Mouse (Mus musculus) R1 (cell line): Measurements from ENCODE around the gene Zfp598.
A peak's percentile ranks its signal among the peaks of the same experiment; 100 is the strongest.
"Not testable (repeated sequence)": the region's sequence is repeated elsewhere in the genome, so short reads cannot be mapped to it uniquely, and the experiment has no call there.

ENCODE experiments used
- DNase-seq: peaks from one replicate; pipeline ENCODE4 v3.0.0-alpha.2; 2018; ENCODE audit warnings: low read depth, low spot score

The Zfp598 gene

DNA sequence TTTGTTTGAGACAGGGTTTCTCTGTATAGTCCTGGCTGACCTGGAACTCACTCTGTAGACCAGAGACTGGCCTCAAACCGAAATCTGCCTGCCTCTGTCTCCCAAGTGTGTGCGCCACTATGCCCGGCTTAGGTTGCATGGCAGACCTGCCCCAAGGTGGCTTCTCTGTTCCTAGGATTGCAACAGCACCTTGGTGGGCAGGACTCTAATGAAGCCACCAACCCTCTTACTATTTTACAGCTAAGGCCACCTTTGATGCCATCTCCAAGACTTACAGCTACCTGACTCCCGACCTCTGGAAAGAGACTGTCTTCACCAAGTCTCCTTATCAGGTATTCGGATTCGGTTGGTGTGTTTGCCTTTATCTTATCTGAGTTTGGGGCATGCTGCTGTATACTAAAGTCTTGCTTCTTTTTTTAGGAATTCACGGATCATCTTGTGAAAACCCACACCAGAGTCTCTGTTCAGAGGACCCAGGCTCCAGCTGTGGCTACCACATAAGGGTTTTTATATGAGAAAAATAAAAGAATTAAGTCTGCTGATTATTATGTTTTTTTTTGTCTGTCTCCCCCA is 52.0 kb downstream of the Zfp598 start:
- not testable (repeated sequence) for DNase-seq

DNA sequence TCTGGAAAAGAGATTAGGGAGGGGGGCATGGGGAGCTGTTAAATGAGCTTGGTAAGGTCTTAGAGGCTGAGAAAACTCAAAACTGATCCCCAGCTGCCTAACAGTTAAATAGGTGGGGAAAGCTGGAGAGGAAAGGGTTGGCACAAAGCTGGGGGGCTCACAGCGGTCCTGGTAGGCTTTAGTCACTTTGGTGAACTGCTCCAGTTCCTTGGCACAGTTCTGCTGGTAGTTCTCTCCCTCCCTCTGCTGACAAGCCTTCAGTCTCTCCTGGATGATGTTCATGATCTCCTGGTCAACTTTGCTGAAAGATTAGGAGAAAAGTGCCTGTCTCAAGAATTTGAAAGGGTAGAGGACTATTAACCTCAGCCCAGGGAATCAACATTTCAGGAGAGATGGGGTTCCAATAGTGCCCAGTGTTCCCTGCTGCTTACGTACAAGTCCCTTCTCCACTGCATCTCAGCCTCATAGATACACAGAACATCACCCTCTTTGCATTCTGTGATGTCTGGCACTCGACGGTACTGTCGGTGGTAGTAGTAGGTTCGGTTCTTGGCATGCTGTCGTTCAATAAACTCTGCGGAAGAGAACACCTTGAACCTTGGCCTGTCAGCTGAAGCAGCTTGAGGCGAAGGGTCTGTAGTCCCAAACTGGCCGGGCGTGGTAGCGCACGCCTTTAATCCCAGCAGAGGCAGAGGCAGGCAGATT is 52.9 kb downstream of the Zfp598 start:
- DNase-seq, result peak; percentile 54

DNA sequence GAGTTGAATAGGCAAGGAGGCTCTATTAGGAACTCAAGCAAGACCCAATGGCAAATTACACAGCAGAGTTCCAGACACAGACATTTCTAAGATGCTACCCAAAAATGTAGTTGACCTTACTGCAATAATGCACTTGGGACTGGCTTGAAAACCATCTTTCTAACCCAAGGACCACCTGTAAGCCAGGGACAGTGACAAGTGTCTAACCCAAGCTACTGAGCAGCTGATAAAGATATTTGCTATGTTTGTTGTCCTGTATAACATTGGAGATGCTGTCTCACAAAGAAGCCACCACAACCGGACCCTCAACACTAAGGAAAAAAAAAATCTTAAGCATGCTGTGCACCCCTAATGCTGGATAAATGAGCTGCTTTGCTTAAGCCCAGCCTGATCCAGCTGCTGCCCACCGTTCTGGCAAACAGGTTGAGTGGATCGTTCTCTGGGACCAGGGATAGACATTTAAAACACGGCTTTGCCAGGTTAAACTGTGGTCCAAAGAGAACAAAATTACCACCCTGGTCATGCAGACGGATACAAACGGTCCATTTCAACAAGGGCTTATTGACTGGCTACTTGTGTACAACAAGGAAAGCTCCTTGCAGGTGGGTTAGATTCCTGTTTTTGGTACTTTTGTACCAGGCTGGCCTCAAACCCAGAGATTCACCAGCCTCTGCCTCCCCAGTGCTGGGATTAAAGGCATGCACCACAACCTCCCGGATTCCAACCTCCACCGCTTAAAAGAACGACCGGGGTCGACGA is 53.8 kb downstream of the Zfp598 start:
- DNase-seq, result peak; percentile 50

DNA sequence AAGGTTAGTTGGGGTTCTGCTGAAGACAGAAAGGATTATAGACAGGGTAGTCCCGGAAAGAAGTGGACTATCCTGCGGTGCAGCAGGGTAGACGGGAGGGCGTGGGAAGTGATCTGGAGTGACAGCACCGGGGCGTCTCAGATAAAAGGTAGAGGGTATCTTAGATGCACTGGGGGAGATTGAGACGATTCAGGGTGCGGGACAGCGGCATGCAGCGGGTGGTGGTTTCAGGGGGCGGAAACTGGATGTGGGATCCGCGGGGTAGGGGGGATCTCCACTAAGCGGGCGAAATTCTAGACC is 54.3 kb downstream of the Zfp598 start:
- no peak for DNase-seq

DNA sequence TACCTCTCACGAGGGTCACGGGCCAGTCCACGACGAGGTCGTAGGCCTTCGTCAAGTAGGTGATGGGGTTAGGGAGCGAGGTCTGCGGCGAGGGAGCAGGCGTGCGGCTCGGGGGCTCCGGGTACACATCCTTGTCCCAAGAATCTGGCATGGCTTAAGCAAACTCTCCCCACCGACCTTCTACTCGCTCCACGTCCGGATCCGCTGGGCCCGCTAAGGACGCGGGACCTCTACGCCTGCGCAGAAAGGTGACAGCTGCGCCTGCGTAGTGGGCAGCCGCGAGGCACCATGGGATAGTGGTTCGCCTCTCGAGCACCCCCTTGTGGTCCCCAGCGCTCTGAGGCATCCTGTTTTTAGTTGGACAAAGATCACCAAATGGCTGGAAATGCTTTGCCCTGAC is 54.7 kb downstream of the Zfp598 start, which contains the start of gene Ndufb10:
Gene Ndufb10, minus strand, starts transcription at position 295 of the 400 bp plus-strand sequence.
- DNase-seq, result peak; percentile 94

DNA sequence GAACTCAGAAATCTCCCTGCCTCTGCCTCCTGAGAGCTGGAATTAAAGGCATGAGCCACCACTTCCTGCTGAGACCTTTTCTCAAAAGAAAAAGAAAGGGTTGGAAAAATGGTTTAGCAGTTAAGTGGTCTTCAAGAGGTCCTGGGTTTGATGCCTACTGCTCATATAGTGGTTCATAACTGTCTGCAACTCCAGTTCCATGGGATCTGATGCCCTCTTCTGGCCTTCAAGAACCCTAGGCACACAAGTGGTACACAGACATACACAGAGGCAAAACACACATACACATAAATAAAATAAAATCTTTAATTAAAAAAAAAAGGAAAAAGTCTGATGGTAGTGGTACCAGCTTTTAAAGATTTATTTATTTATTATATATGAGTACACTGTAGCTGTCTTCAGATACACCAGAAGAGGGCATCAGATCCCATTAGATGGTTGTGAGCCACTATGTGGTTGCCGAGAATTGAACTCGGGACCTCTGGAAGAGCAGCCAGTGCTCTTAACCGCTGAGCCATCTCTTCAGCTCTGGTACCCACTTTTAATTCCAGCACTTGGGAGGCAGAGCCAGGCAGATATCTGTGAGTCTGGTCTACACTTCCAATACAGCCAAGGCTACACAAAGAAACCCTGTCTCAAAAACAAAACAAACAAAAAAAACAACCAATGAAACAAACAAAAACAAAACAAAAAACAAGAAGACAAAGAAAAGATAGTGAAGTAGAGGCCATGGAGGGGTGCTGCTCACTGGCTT is 56.3 kb downstream of the Zfp598 start:
- no peak for DNase-seq

DNA sequence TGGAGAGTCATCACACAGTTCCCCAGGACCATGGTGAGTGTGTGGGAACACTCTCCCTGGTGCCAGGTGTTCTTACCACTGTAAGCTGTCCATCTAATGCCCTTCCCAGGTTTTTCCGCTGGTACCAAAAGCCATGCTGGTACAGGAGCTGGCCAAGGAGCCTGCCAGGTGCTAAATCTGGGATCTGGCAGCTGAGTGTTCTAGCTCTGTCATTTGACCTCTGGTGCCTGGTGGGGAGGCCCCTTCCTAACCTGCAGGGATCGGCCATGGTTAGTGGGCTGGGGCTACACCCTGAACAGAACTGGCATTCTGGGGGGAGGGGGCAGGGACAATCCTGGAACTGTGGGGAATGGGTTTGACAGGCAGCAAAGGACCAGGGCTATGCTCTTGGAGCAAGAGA is 58.1 kb downstream of the Zfp598 start, which contains the start of gene Rpl3l:
Gene Rpl3l, plus strand, starts transcription at position 203 of the 400 bp plus-strand sequence.
- DNase-seq, result no peak

DNA sequence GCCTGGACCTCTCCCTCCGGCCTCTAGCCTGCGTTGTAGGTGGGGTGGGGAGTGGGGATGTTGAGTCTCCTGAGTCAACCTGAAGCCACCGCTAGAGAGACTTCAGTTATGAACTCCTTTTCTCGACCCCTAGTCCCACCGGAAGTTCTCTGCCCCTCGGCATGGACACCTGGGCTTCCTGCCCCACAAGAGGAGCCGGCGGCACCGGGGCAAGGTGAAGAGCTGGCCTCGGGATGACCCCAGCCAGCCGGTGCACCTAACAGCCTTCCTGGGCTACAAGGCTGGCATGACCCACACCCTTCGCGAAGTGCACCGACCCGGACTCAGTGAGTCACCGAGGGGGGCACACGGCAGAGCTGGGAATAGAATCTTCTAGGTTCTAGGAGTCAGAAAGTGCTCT is 58.7 kb downstream of the Zfp598 start:
- no peak for DNase-seq

DNA sequence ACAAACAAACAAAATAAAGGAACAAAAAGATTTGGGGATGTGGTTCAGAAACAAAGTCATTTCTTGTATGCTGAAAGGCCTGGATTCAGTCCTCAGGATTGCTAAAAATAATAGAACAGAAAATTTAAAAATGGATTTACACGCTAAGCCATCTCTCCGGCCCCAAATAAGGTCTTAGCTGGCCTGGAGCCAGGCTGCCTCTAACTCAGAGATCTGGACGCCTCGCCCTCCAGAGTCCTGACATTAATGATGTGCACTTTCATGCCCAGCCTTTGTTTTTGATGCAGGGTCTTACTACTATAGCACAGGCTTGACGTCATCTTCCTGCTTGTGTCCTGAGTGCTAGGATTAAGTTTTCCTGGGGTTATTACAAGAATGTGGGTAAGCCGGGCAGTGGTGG is 59.6 kb downstream of the Zfp598 start:
- DNase-seq, result no peak

DNA sequence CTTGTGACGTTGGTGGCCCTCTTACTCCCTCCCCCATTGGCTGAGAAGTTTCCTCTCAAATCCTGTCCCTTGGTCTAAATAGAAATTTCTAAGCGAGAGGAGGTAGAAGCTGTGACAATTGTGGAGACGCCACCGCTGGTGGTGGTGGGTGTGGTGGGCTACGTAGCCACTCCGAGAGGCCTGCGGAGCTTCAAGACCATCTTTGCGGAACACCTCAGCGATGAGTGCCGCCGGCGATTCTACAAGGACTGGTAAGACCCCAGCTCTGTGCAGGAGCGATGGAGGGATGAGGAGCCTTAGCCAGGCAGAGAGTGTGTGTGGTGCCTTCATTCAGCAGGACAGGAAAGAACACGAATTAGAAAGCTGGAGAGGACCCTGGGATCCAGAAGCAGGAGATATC is 61.3 kb downstream of the Zfp598 start:
- no peak for DNase-seq
